Mouse (Mus musculus) neutrophil, adult 59 days (primary cell): Measurements from ENCODE around the gene Cyb5d2. TPM values are rescaled to one million over a fixed set of nuclear protein-coding genes. Genes with fewer than 3 reads are reported as not detected.

Experiments used
- total RNA-seq, 2 experiments: library from RNA; stranded (reverse); gene quantifications; 1 replicate in 1 of 2; 2 replicates in 1 of 2; pipeline ENCODE4 v1.2.4; 2023

The Cyb5d2 gene
- 1 to 10 TPM; 6.9 to 9.3 TPM for total RNA-seq

GRCm38 (mm10) chr11:72795455-72796295 is at the start of gene Cyb5d2, which contains the start of gene Zzef1:
TSS of gene Cyb5d2 (minus strand) at chr11:72796142.
TSS of gene Zzef1 (plus strand) at chr11:72796226.

Other genes with a start within 250 kb of the Cyb5d2 start
- gene Spns3, start 245.6 kb downstream of the Cyb5d2 start, total RNA-seq, result 10 to 100 TPM in 1 of 2 experiments, 1 to 10 TPM in 1; 8.7 to 10.8 TPM
- 10 to 100 TPM; 19.6 to 19.9 TPM for gene Ube2g1, start 188.9 kb downstream of the Cyb5d2 start, total RNA-seq
- gene Ankfy1, start 106.1 kb downstream of the Cyb5d2 start, total RNA-seq, result 10 to 100 TPM; 63.0 to 78.8 TPM
- gene Zzef1, start 84 bp upstream of the Cyb5d2 start, total RNA-seq, result 10 to 100 TPM; 64.6 to 69.9 TPM
- 100 to 1,000 TPM; 279 to 289 TPM for gene Atp2a3, start 165.0 kb upstream of the Cyb5d2 start, total RNA-seq
- gene P2rx1, start 203.0 kb upstream of the Cyb5d2 start, total RNA-seq, result 10 to 100 TPM; 10.7 to 10.8 TPM
- 1 to 10 TPM; 6.7 to 7.1 TPM for gene Camkk1, start 222.9 kb upstream of the Cyb5d2 start, total RNA-seq